Mouse (Mus musculus): ENCODE measurements around the gene Usp46.

Usp46 gene

GRCm38 (mm10) chr5:74076759-74077158, 8.5 kb upstream of the Usp46 start:
- intact Hi-C loops (cut with DNase I) = loop anchor here (10.0 kb wide), 1 partner anchor 198 kb away; no protein-coding TSS in a partner anchor

GRCm38 (mm10) chr5:74070564-74070963, 2.3 kb upstream of the Usp46 start:
- intact Hi-C loops (cut with DNase I) = loop anchor here (10.0 kb wide), 1 partner anchor 204 kb away; no protein-coding TSS in a partner anchor

- intact Hi-C loops (cut with DNase I) = loop anchor here (5.0 kb wide), 1 partner anchor 62 kb away; no protein-coding TSS in a partner anchor
Observed at GRCm38 (mm10) chr5:74068714-74069321, 587 bp upstream of the Usp46 start.

- intact Hi-C loops (cut with DNase I) = loop anchor here (5.0 kb wide), 1 partner anchor 60 kb away; no protein-coding TSS in a partner anchor
Observed at GRCm38 (mm10) chr5:74067346-74067745, 885 bp downstream of the Usp46 start.

GRCm38 (mm10) chr5:74066416-74067115, 1.7 kb downstream of the Usp46 start:
- intact Hi-C loops (cut with DNase I) = loop anchor here (5.0 kb wide), 1 partner anchor 59 kb away; no protein-coding TSS in a partner anchor

- intact Hi-C loops (cut with DNase I) = loop anchor here (5.0 kb wide), 1 partner anchor 58 kb away; no protein-coding TSS in a partner anchor
Observed at GRCm38 (mm10) chr5:74065565-74066275, 2.5 kb downstream of the Usp46 start.

- intact Hi-C loops (cut with DNase I) = loop anchor here (5.0 kb wide), 1 partner anchor 58 kb away; no protein-coding TSS in a partner anchor
Observed at GRCm38 (mm10) chr5:74064844-74065243, 3.4 kb downstream of the Usp46 start.

GRCm38 (mm10) chr5:74063226-74063747, 4.9 kb downstream of the Usp46 start:
- intact Hi-C loops (cut with DNase I) = no loop called here

- intact Hi-C loops (cut with DNase I) = no loop called here
Observed at GRCm38 (mm10) chr5:74062266-74062665, 6.0 kb downstream of the Usp46 start.

GRCm38 (mm10) chr5:74061408-74062047, 6.7 kb downstream of the Usp46 start:
- intact Hi-C loops (cut with DNase I) = no loop called here

- intact Hi-C loops (cut with DNase I) = no loop called here
Observed at GRCm38 (mm10) chr5:74052171-74052909, 15.9 kb downstream of the Usp46 start.

GRCm38 (mm10) chr5:74051394-74052170, 16.6 kb downstream of the Usp46 start:
- intact Hi-C loops (cut with DNase I) = no loop called here

GRCm38 (mm10) chr5:74050903-74051302, 17.3 kb downstream of the Usp46 start:
- intact Hi-C loops (cut with DNase I) = no loop called here

GRCm38 (mm10) chr5:74048846-74049495, 19.3 kb downstream of the Usp46 start:
- intact Hi-C loops (cut with DNase I) = no loop called here

- intact Hi-C loops (cut with DNase I) = no loop called here
Observed at GRCm38 (mm10) chr5:74044591-74044990, 23.6 kb downstream of the Usp46 start.

- intact Hi-C loops (cut with DNase I) = no loop called here
Observed at GRCm38 (mm10) chr5:74042796-74043340, 25.4 kb downstream of the Usp46 start.

- intact Hi-C loops (cut with DNase I) = no loop called here
Observed at GRCm38 (mm10) chr5:74040541-74040940, 27.7 kb downstream of the Usp46 start.

- intact Hi-C loops (cut with DNase I) = no loop called here
Observed at GRCm38 (mm10) chr5:74035454-74035853, 32.8 kb downstream of the Usp46 start.

GRCm38 (mm10) chr5:74034177-74034576, 34.1 kb downstream of the Usp46 start:
- intact Hi-C loops (cut with DNase I) = no loop called here
